Mouse (Mus musculus) heart, embryonic 14.5 days (tissue): Measurements from ENCODE around the gene Slc52a3. TPM values are rescaled to one million over a fixed set of nuclear protein-coding genes. Genes with fewer than 3 reads are reported as not detected.
A peak's percentile ranks its signal among the peaks of the same experiment; 100 is the strongest.

Experiments used
- ATAC-seq: fragments of 200-750 bp; cut with Nextera tagmentation; 2 replicates; pipeline ENCODE4 v1.8.0; 2017; ENCODE audit warnings: low read depth, moderate TSS enrichment; ENCODE audit not compliant: insufficient number of reproducible peaks, insufficient read depth, low FRiP score
- H3K27ac ChIP-seq, 2 experiments: fragments of 200-500 bp in 1 of 2; fragments of 300-500 bp in 1 of 2; sonication (generic) in 1 of 2; replicated peaks in 1 of 2; 2 replicates each; pipeline ENCODE4 v1.5.1; 2012 to 2014; ENCODE audit warnings: low read depth in 2 of 2, low read length in 2 of 2, control low read depth in 1 of 2, mild to moderate bottlenecking in 1 of 2, mixed read lengths in 1 of 2; ENCODE audit not compliant: control insufficient read depth in 1 of 2, insufficient read depth in 1 of 2
- H3K27me3 ChIP-seq: fragments of 300-500 bp; sonication (generic); 2 replicates; pipeline ENCODE4 v1.6.1; 2014; ENCODE audit warnings: mild to moderate bottlenecking, low read length, control low read depth; ENCODE audit not compliant: control insufficient read depth, insufficient read depth
- H3K36me3 ChIP-seq: fragments of 300-500 bp; sonication (generic); 2 replicates; pipeline ENCODE4 v1.6.1; 2014; ENCODE audit warnings: mild to moderate bottlenecking, control low read depth, low read length, mixed read lengths; ENCODE audit not compliant: control insufficient read depth, insufficient read depth
- H3K4me1 ChIP-seq, 2 experiments: fragments of 200-500 bp in 1 of 2; fragments of 300-500 bp in 1 of 2; sonication (generic) in 1 of 2; 2 replicates each; pipeline ENCODE4 v1.6.1; 2012 to 2014; ENCODE audit warnings: low read length in 2 of 2, control low read depth in 1 of 2, mixed read lengths in 1 of 2; ENCODE audit not compliant: control insufficient read depth in 2 of 2, insufficient read depth in 2 of 2
- H3K4me2 ChIP-seq: fragments of 300-500 bp; sonication (generic); 2 replicates; pipeline ENCODE4 v1.6.1; 2014; ENCODE audit warnings: mild to moderate bottlenecking, low read length
- H3K4me3 ChIP-seq, 2 experiments: fragments of 200-500 bp in 1 of 2; fragments of 300-500 bp in 1 of 2; sonication (generic) in 1 of 2; 2 replicates each; pipeline ENCODE4 v1.5.1; 2012 to 2014; ENCODE audit warnings: low read length in 2 of 2, mild to moderate bottlenecking in 2 of 2, control low read depth in 1 of 2, low read depth in 1 of 2, moderate library complexity in 1 of 2; ENCODE audit not compliant: control insufficient read depth in 1 of 2, insufficient read depth in 1 of 2
- H3K9ac ChIP-seq: fragments of 300-500 bp; sonication (generic); 2 replicates; pipeline ENCODE4 v1.6.1; 2014; ENCODE audit warnings: mild to moderate bottlenecking, low read length
- H3K9me3 ChIP-seq: fragments of 300-500 bp; sonication (generic); 2 replicates; pipeline ENCODE4 v1.6.1; 2016; ENCODE audit warnings: low read length, control low read depth; ENCODE audit not compliant: control insufficient read depth
- WGBS: fragments of 180-500 bp; shearing (Covaris S2); extraction: QIAGEN DNeasy Blood & Tissue Kit; methylation state at CpG from one replicate; pipeline ENCODE4 v1.1.7; 2014; 5-methylcytosine and 5-hydroxymethylcytosine counted together
- microRNA counts: library from miRNA; unstranded; fragments of <30 nt; microRNA quantifications from one replicate; lab custom pipeline; 2016
- microRNA-seq: library from miRNA; unstranded; fragments of <30 nt; microRNA quantifications from one replicate; pipeline ENCODE4, GENCODE M21; 2016
- polyA plus RNA-seq: library from polyadenylated mRNA; unstranded; fragments of >200 nt; fragmentation: Nextera tagmentation; extraction: Ambion mirVana; gene quantifications from 2 replicates; pipeline ENCODE4 v1.2.1, GENCODE M21; 2014

Gene Slc52a3
- polyA plus RNA-seq, 1 experiment from 2014 or later: 0.22 TPM

- H3K27me3 ChIP-seq: peaks cover 72% of the 10 kb centered on the region
- no peak overlapping the region for H3K27ac ChIP-seq
- H3K4me3 ChIP-seq: no peak overlapping the region
- WGBS: 40% methylated on average over 1 of the region's 1 CpGs
- ATAC-seq: no peak
- H3K4me2 ChIP-seq: no peak overlapping the region
- no peaks in the 10 kb centered on the region for H3K4me1 ChIP-seq
- no peaks in the 10 kb centered on the region for H3K9me3 ChIP-seq
- no peak overlapping the region for H3K9ac ChIP-seq
- H3K36me3 ChIP-seq: no peaks in the 10 kb centered on the region
Observed at GRCm38 (mm10) chr2:152055406-152055805, 59.1 kb downstream of the Slc52a3 start.

GRCm38 (mm10) chr2:152056368-152057251, 60.3 kb downstream of the Slc52a3 start:
- Histone ChIP-seq H3K27me3 (peaks cover 61% of the 10 kb centered on the region), H3K4me2 (no peak overlapping the region), H3K9ac (no peak overlapping the region), H3K27ac (no peak overlapping the region), H3K4me1 (no peaks in the 10 kb centered on the region), H3K9me3 (no peaks in the 10 kb centered on the region), H3K36me3 (no peaks in the 10 kb centered on the region), H3K4me3 (no peak overlapping the region)
- WGBS: 55% methylated on average over 22 of the region's 22 CpGs
- ATAC-seq: no peak

- no peaks in the 10 kb centered on the region for H3K36me3 ChIP-seq
Observed at GRCm38 (mm10) chr2:152057252-152057563, 60.9 kb downstream of the Slc52a3 start.

More at GRCm38 (mm10) chr2:152057252-152057563, 60.9 kb downstream of the Slc52a3 start:
- WGBS: 64% methylated on average over 9 of the region's 9 CpGs
- H3K9ac ChIP-seq: no peak overlapping the region
- H3K4me3 ChIP-seq: no peak overlapping the region
- H3K27ac ChIP-seq: no peak overlapping the region
- H3K4me2 ChIP-seq: no peak overlapping the region
- ATAC-seq: no peak
- H3K9me3 ChIP-seq: no peaks in the 10 kb centered on the region
- H3K4me1 ChIP-seq: no peaks in the 10 kb centered on the region
- H3K27me3 ChIP-seq: peaks cover 55% of the 10 kb centered on the region

MicroRNA genes within 50 kb of the gene (microRNA counts, 519-probe panel; counts per million panel counts)
- 3,580 counts per million, percentile 73 among the panel's probes with 10 or more counts for microRNA mmu-miR-1953 (lab: Ali Mortazavi, UCI)

Small RNA genes within 50 kb of the gene (microRNA-seq; reads per million reads assigned to microRNA genes)
- not detected for gene Mir1953

Other genes starting within 250 kb of the Slc52a3 start
- gene Rspo4, start 153.6 kb upstream of the Slc52a3 start, polyA plus RNA-seq: not detected in 2 replicates
- 0.32 TPM in 1 of 2 replicates, not detected in the other for gene Angpt4, start 85.3 kb upstream of the Slc52a3 start, polyA plus RNA-seq
- gene Fam110a, start 16.3 kb upstream of the Slc52a3 start, polyA plus RNA-seq: 8.3 and 9.3 TPM in 2 replicates
- gene Scrt2, start 85.0 kb downstream of the Slc52a3 start, polyA plus RNA-seq: not detected in 2 replicates
- gene Srxn1, start 109.0 kb downstream of the Slc52a3 start, polyA plus RNA-seq: 5.7 and 6.1 TPM in 2 replicates
- gene Tcf15, start 147.1 kb downstream of the Slc52a3 start, polyA plus RNA-seq: 16.0 and 19.5 TPM in 2 replicates
- 72.5 and 106 TPM in 2 replicates for gene Csnk2a1, start 230.3 kb downstream of the Slc52a3 start, polyA plus RNA-seq